Mouse (Mus musculus): Measurements from ENCODE around the gene Zfp316.

Gene Zfp316

DNA sequence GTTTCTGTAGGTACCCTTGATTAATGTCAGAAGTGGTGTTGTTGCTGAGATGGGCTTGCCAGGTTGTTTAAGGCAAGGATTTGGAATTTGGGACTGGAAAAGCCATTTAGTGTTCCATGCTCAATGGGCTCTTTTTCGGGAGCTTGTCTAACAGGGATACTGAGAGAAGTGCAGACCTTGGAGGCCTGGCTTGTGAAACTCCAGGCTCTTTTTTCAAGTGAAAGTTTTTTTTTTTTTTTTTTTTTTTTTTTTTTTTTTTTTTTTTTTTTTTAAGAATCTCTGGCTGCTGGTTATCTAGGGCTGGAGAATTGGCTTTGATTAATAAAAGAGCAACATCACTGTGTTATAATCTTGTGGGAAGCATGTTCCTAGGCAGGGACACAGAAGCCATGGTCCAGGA lies 47.5 kb downstream of the Zfp316 start:
- DNase-seq (ENCODE audit: low spot score in 2 of 2) = no peak

DNA sequence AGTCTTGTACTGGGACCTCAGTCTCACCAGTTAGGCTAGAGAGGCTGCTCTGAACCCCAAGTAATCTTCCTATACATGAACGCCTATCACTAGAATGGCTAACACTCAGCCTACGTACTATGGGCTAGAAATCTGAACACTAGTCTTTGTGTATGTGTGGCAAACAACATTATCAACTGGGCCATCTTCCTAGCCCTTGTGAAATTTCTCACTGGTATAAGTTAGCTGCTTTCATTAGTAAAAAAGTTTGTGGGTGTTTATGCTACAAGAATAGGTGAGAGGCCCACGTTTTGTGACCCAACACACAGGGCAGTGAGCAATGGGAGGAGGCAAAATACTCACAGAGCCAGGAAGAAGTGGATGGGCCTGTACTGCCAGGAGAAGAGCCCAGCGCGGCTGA lies 48.8 kb downstream of the Zfp316 start:
- no peak for DNase-seq (ENCODE audit: low spot score in 2 of 2)

DNA sequence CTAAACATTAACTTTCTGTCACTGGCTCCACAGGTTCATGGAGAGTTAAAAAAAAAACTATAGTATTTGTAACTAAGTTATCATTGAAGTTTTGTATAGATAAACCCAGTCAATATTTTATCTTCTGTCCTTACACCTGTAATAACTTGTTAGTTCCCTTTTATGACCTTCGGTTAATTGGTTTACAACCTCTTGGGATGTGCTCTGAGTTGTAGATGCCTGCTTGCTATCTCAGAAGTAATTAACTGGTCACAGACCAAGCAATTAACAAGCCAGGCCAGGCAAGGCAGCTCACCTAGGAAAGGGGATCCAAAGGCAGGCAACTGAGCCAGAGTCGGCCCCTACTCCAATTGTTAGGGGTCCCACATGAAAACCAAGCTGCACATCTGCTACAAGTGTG lies 56.0 kb downstream of the Zfp316 start:
- no peak for DNase-seq (ENCODE audit: low spot score in 2 of 2)

DNA sequence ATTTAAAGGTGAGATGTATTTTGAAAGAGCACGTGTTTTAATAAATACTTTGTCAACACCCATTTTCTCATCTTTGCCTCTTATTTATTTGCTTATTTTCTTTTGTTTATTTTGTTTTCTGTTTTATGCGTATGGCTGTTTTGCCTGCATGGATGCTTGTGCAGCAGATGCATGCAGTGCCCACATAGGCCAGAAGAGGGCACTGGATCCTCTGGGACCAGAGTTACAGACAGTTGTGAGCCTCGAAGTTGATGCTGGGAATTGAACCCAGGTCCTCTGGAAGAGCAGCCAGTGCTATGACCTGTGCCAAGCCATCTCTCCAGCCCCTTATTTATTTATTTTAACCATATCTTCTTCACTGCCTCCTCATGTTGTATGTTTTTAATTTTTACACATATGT lies 64.8 kb downstream of the Zfp316 start:
- no peak for DNase-seq (ENCODE audit: low spot score in 2 of 2)
